Mouse (Mus musculus): ENCODE measurements around the gene Capn7.

- TF ChIP-seq CTCF (IDR thresholded peaks at IDR 0.05; ENCODE audit: control insufficient read depth, insufficient read depth, insufficient read length), result no peak
- no peak for TF ChIP-seq MYOD1 (IDR thresholded peaks at IDR 0.05; ENCODE audit: control insufficient read depth, insufficient read length, low read depth)
Observed at GRCm38 (mm10) chr14:31330957-31331356, 5.5 kb upstream of the Capn7 start.
